Mouse (Mus musculus): ENCODE results near the gene Eif2b2.
A peak's percentile ranks its signal among the peaks of the same experiment; 100 is the strongest.

- peak; percentile 65 for TF ChIP-seq CTCF (IDR thresholded peaks at IDR 0.05; ENCODE audit: low read depth)
- no peak for TF ChIP-seq EP300 (IDR thresholded peaks at IDR 0.05; ENCODE audit: low read depth)
These were observed 51.0 kb downstream of the Eif2b2 start, which contains the start of gene Mlh3 for GRCm38 (mm10) chr12:85270319-85270718.
